Mouse (Mus musculus) lung, embryonic 14.5 days (tissue): ENCODE data around the gene Pde7b. TPM values are rescaled to one million over a fixed set of nuclear protein-coding genes. Genes with fewer than 3 reads are reported as not detected.

ENCODE experiments used
- ATAC-seq: fragments of 200-750 bp; cut with Nextera tagmentation; 2 replicates; pipeline ENCODE4 v1.8.0; 2017; ENCODE audit warnings: mild to moderate bottlenecking, moderate TSS enrichment, moderate library complexity; ENCODE audit not compliant: insufficient read depth
- DNase-seq: peaks from one replicate; pipeline ENCODE4 v3.0.0-alpha.2; 2015
- H3K27ac ChIP-seq: fragments of 300-500 bp; sonication (generic); 2 replicates; pipeline ENCODE4 v1.5.1; 2014; ENCODE audit warnings: low read depth, mild to moderate bottlenecking, moderate library complexity
- H3K27me3 ChIP-seq: fragments of 300-500 bp; sonication (generic); 2 replicates; pipeline ENCODE4 v1.6.1; 2014; ENCODE audit warnings: low read length, control low read depth; ENCODE audit not compliant: insufficient read depth
- H3K36me3 ChIP-seq: fragments of 300-500 bp; sonication (generic); 2 replicates; pipeline ENCODE4 v1.6.1; 2014; ENCODE audit warnings: control low read depth; ENCODE audit not compliant: insufficient read depth
- H3K4me1 ChIP-seq: fragments of 300-500 bp; sonication (generic); 2 replicates; pipeline ENCODE4 v1.6.1; 2014; ENCODE audit warnings: antibody characterized with exemption, control low read depth; ENCODE audit not compliant: insufficient read depth
- H3K4me2 ChIP-seq: fragments of 300-500 bp; sonication (generic); 2 replicates; pipeline ENCODE4 v1.6.1; 2014; ENCODE audit warnings: mild to moderate bottlenecking
- H3K4me3 ChIP-seq: fragments of 300-500 bp; sonication (generic); 2 replicates; pipeline ENCODE4 v1.5.1; 2014; ENCODE audit warnings: low read depth, low read length
- H3K9ac ChIP-seq: fragments of 300-500 bp; sonication (generic); 2 replicates; pipeline ENCODE4 v1.6.1; 2014
- H3K9me3 ChIP-seq: fragments of 300-500 bp; sonication (generic); 2 replicates; pipeline ENCODE4 v1.6.1; 2016; ENCODE audit warnings: low read depth, low read length, control low read depth
- CTCF ChIP-seq: IDR thresholded peaks from 2 replicates; pipeline ENCODE4 v1.5.1; 2016; ENCODE audit warnings: antibody characterized with exemption, low read depth
- WGBS: fragments of 180-500 bp; shearing (Covaris S2); extraction: QIAGEN DNeasy Blood & Tissue Kit; methylation state at CpG from one replicate; pipeline ENCODE4 v1.1.7; 2014; 5-methylcytosine and 5-hydroxymethylcytosine counted together
- polyA plus RNA-seq: library from polyadenylated mRNA; unstranded; fragments of >200 nt; fragmentation: Nextera tagmentation; extraction: Ambion mirVana; gene quantifications from 2 replicates; pipeline ENCODE4 v1.2.1, GENCODE M21; 2014

Gene Pde7b
- polyA plus RNA-seq, 1 experiment from 2014 or later = 3.3 TPM

DNA sequence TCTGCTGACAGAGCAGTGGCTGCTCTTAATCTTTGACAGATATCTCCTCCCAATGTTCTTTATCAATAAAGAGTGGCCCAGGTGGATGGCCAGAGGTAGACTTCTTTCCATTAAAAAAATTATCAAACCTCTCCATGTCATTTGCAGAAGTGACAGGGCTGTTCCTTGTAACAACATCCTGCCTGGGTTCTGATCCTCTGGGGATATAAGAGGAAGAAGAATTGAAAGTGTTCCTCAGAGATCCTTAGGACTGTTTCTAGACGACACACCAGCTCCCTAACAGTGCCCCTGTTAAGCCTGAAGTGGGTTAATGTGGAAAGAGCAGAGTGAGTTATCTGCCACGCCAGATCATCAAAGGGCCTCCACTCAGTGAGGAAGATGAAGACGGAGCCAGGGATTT lies 334.3 kb downstream of the Pde7b start:
- ATAC-seq (no peak), DNase-seq (no peak)
- no peaks in the 10 kb centered on the region for H3K27me3 ChIP-seq
- no peak overlapping the region for H3K4me3 ChIP-seq
- no peaks in the 10 kb centered on the region for H3K9me3 ChIP-seq
- no peak overlapping the region for H3K4me2 ChIP-seq
- no peak for TF ChIP-seq CTCF
- WGBS = 45% methylated on average over 3 of the region's 3 CpGs
- no peak overlapping the region for H3K9ac ChIP-seq
- no peak overlapping the region for H3K27ac ChIP-seq
- no peaks in the 10 kb centered on the region for H3K4me1 ChIP-seq
- H3K36me3 ChIP-seq = no peaks in the 10 kb centered on the region

DNA sequence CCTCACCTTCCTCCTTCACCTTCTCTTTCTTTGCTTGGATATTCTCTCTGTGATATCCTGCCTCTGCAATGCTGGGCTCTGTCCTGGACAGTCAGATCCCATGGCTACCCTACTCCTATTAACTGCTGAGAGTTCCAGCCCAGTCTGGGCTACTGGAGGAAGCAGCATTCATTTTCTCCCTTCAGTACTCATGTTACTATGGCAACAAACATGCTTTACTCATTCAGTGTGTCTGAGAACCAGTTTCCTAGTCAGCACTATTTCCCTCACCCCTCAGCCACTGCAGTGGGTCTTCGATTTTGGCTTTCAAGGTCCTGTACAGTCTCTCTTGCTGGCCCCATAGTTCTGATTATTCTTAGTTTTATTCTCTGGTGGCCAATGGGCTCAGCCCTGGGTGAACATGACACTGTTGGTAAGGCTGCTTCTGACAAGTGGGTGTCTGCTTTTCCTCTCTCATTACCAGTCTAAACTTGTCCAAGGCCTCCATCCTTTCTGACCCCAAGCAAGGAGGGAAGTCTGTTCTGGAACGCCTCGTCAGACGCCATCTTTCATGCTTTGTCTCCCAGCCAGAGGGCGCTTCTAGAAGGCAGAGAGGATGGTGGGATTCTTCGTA lies 342.0 kb downstream of the Pde7b start:
- ATAC-seq (no peak), DNase-seq (peak; percentile 13)
- WGBS = 72% methylated on average over 6 of the region's 6 CpGs
- Histone ChIP-seq H3K36me3 (no peaks in the 10 kb centered on the region), H3K4me3 (no peak overlapping the region), H3K4me2 (no peak overlapping the region), H3K27ac (no peak overlapping the region), H3K9me3 (no peaks in the 10 kb centered on the region), H3K27me3 (no peaks in the 10 kb centered on the region), H3K9ac (no peak overlapping the region), H3K4me1 (no peaks in the 10 kb centered on the region; the same call in 1 of the 2 replicates)
- TF ChIP-seq CTCF = no peak

DNA sequence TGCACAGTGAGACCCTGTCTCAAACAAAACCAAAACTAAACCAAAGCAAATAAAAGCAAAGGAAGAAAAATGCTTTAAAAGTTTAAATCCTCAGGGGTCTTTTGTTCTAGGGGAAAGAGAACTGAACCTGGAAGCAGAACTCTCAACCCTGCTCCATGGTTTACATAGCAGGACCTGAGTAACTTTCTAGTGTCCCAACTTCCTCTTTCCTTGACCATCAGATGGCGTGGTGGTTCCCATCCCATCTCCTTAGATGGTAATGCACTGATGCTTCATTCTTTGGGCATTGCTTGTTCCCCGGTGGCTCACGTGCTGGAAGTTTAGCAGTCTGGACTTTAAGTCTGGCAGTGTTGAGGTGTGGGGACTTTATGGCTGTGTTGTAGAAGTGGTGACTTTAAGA lies 343.5 kb downstream of the Pde7b start:
- H3K4me1 ChIP-seq = no peaks in the 10 kb centered on the region; the same call in 1 of the 2 replicates
- H3K27ac ChIP-seq = no peak overlapping the region
- H3K4me2 ChIP-seq = no peak overlapping the region
- 83% methylated on average over 3 of the region's 3 CpGs for WGBS
- DNase-seq (no peak), ATAC-seq (no peak)
- no peak overlapping the region for H3K4me3 ChIP-seq
- no peak overlapping the region for H3K9ac ChIP-seq
- H3K36me3 ChIP-seq = no peaks in the 10 kb centered on the region
- no peaks in the 10 kb centered on the region for H3K9me3 ChIP-seq
- H3K27me3 ChIP-seq = no peaks in the 10 kb centered on the region
- TF ChIP-seq CTCF = no peak

- H3K27me3 ChIP-seq = no peaks in the 10 kb centered on the region
- 73% methylated on average over 3 of the region's 3 CpGs for WGBS
- H3K9ac ChIP-seq = no peak overlapping the region
- no peak overlapping the region for H3K4me2 ChIP-seq
- no peak overlapping the region for H3K27ac ChIP-seq
- no peaks in the 10 kb centered on the region; the same call in 1 of the 2 replicates for H3K4me1 ChIP-seq
- no peak for TF ChIP-seq CTCF
- H3K9me3 ChIP-seq = no peaks in the 10 kb centered on the region
- no peaks in the 10 kb centered on the region for H3K36me3 ChIP-seq
- DNase-seq (no peak), ATAC-seq (no peak)
- no peak overlapping the region for H3K4me3 ChIP-seq
Measured at GRCm38 (mm10) chr10:20380798-20381197, 344.1 kb downstream of the Pde7b start.

DNA sequence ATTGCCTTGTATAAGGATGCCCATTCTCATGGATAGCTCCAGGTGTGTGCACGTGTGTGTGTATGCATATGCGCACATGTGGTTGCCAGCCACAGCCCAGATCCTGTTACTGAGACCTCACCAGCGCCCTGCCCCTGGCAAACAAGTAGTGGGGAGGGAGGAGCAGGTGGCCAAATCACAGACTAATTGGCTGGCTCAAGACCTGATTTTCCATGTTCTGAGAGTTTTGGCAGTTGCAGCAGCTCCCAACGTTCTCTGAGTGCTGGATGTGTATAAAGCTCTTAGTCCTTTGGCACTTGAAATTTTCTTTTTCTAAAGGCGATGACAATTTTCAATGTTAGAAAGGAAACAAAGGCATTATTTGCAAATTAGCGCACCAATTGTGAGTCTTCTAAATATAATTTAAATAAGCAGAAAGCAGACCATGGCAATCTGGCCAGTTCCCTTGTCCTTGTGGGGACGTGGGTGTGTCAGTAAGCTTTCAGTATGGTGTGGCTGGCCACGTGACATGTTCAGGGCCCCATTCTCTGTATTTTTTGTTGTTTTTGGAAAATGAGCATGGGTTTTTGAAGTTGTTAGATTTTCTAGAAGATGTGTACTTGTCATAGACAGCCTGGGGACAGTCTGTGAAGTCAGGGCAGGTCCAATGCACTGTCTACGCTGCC lies 345.7 kb downstream of the Pde7b start:
- Histone ChIP-seq H3K9ac (no peak overlapping the region), H3K36me3 (no peaks in the 10 kb centered on the region), H3K27me3 (no peaks in the 10 kb centered on the region), H3K9me3 (no peaks in the 10 kb centered on the region), H3K27ac (no peak overlapping the region), H3K4me1 (no peaks in the 10 kb centered on the region; the same call in 1 of the 2 replicates), H3K4me2 (no peak overlapping the region), H3K4me3 (no peak overlapping the region)
- no peak for TF ChIP-seq CTCF
- no peak for DNase-seq
- ATAC-seq = no peak
- WGBS = 75% methylated on average over 9 of the region's 9 CpGs

- no peak for DNase-seq
- 85% methylated on average over 9 of the region's 9 CpGs for WGBS
- H3K9ac ChIP-seq = no peak overlapping the region
- H3K9me3 ChIP-seq = no peaks in the 10 kb centered on the region
- no peaks in the 10 kb centered on the region for H3K4me1 ChIP-seq
- H3K36me3 ChIP-seq = no peaks in the 10 kb centered on the region
- no peak for TF ChIP-seq CTCF
- H3K4me3 ChIP-seq = no peak overlapping the region
- H3K27ac ChIP-seq = no peak overlapping the region
- H3K27me3 ChIP-seq = no peaks in the 10 kb centered on the region
- no peak for ATAC-seq
- no peak overlapping the region for H3K4me2 ChIP-seq
Measured at GRCm38 (mm10) chr10:20377621-20378020, 347.3 kb downstream of the Pde7b start.

GRCm38 (mm10) chr10:20372046-20372445 lies 352.8 kb downstream of the Pde7b start:
- peaks cover 4% of the 10 kb centered on the region; the same call in 1 of the 2 replicates for H3K9me3 ChIP-seq
- no peak overlapping the region for H3K27ac ChIP-seq
- DNase-seq (no peak), ATAC-seq (no peak)
- 95% methylated on average over 5 of the region's 5 CpGs for WGBS
- no peaks in the 10 kb centered on the region for H3K27me3 ChIP-seq
- no peak overlapping the region for H3K9ac ChIP-seq
- H3K4me3 ChIP-seq = no peak overlapping the region
- H3K36me3 ChIP-seq = no peaks in the 10 kb centered on the region
- no peaks in the 10 kb centered on the region for H3K4me1 ChIP-seq
- peak; percentile 30; the same call in 1 of the 2 replicates for TF ChIP-seq CTCF
- no peak overlapping the region for H3K4me2 ChIP-seq
